Mouse (Mus musculus): ENCODE measurements at regions not wholly inside any gene's neighbourhood (a gene's known extent, or its start where the extent isn't known, plus 50 kb on each side); places are given as distances from the start of the nearest gene placed in this dataset.
"Not testable (repeated sequence)": the region's sequence is repeated elsewhere in the genome, so short reads cannot be mapped to it uniquely, and the experiment has no call there.

- no peak overlapping the region for H3K4me3 ChIP-seq (ENCODE audit: insufficient read depth, low read depth, low read length)
- DNase-seq, result no peak
- H3K4me1 ChIP-seq (ENCODE audit: control insufficient read depth, insufficient read depth, low read length), result 0 out of 2 replicates have a peak, but pooled peaks cover 4% of the 10 kb centered on the region
- TF ChIP-seq CTCF (conservative IDR thresholded peaks at IDR 0.05; ENCODE audit: insufficient read depth, insufficient read length, low read depth, low read length) (no peak), POLR2A (IDR thresholded peaks at IDR 0.05; ENCODE audit: low read depth, low read length) (no peak)
- no peaks in the 10 kb centered on the region for H3K27me3 ChIP-seq (replicated peaks; ENCODE audit: control insufficient read depth, insufficient read depth, low read length)
- H3K27ac ChIP-seq (ENCODE audit: insufficient read depth, low read depth, low read length), result no peak overlapping the region
- no peaks in the 10 kb centered on the region for H3K36me3 ChIP-seq (ENCODE audit: control insufficient read depth, insufficient read depth, low read length)
Measured at GRCm38 (mm10) chr9:32941768-32942030, 305.7 kb downstream of the Ets1 start.

- H3K4me1 ChIP-seq (ENCODE audit: control insufficient read depth, insufficient read depth, low read length), result peaks cover 2% of the 10 kb centered on the region; the same call in 1 of the 2 replicates
- no peaks in the 10 kb centered on the region for H3K36me3 ChIP-seq (ENCODE audit: control insufficient read depth, insufficient read depth, low read length)
- no peak for DNase-seq
- TF ChIP-seq POLR2A (IDR thresholded peaks at IDR 0.05; ENCODE audit: low read depth, low read length), result no peak
- TF ChIP-seq CTCF (conservative IDR thresholded peaks at IDR 0.05; ENCODE audit: insufficient read depth, insufficient read length, low read depth, low read length), result no peak
- H3K4me3 ChIP-seq (ENCODE audit: insufficient read depth, low read depth, low read length), result no peak overlapping the region
- H3K27me3 ChIP-seq (replicated peaks; ENCODE audit: control insufficient read depth, insufficient read depth, low read length), result no peaks in the 10 kb centered on the region
- 71% methylated on average over 3 of the region's 3 CpGs for WGBS
- no peak overlapping the region for H3K27ac ChIP-seq (ENCODE audit: insufficient read depth, low read depth, low read length)
Measured at GRCm38 (mm10) chr9:32947221-32947620, 311.2 kb downstream of the Ets1 start.

- Histone ChIP-seq H3K4me1 (ENCODE audit: control insufficient read depth, insufficient read depth, low read length) (peaks cover 2% of the 10 kb centered on the region; the same call in 1 of the 2 replicates), H3K36me3 (ENCODE audit: control insufficient read depth, insufficient read depth, low read length) (no peaks in the 10 kb centered on the region), H3K27ac (ENCODE audit: insufficient read depth, low read depth, low read length) (peak overlapping the region; percentile 22; the same call in 1 of the 2 replicates), H3K27me3 (replicated peaks; ENCODE audit: control insufficient read depth, insufficient read depth, low read length) (no peaks in the 10 kb centered on the region), H3K4me3 (ENCODE audit: insufficient read depth, low read depth, low read length) (no peak overlapping the region)
- 37% methylated on average over 3 of the region's 3 CpGs for WGBS
- DNase-seq, result peak; percentile 92
- no peak for TF ChIP-seq CTCF (conservative IDR thresholded peaks at IDR 0.05; ENCODE audit: insufficient read depth, insufficient read length, low read depth, low read length)
- TF ChIP-seq POLR2A (IDR thresholded peaks at IDR 0.05; ENCODE audit: low read depth, low read length), result no peak
Measured at GRCm38 (mm10) chr9:32949036-32949435, 313.0 kb downstream of the Ets1 start.

- H3K27ac ChIP-seq (ENCODE audit: insufficient read depth, low read depth, low read length), result no peak overlapping the region
- TF ChIP-seq POLR2A (IDR thresholded peaks at IDR 0.05; ENCODE audit: low read depth, low read length), result no peak
- no peak for TF ChIP-seq CTCF (conservative IDR thresholded peaks at IDR 0.05; ENCODE audit: insufficient read depth, insufficient read length, low read depth, low read length)
- no peaks in the 10 kb centered on the region for H3K27me3 ChIP-seq (replicated peaks; ENCODE audit: control insufficient read depth, insufficient read depth, low read length)
- H3K4me3 ChIP-seq (ENCODE audit: insufficient read depth, low read depth, low read length), result no peak overlapping the region
- 61% methylated on average over 3 of the region's 3 CpGs for WGBS
- no peaks in the 10 kb centered on the region for H3K4me1 ChIP-seq (ENCODE audit: control insufficient read depth, insufficient read depth, low read length)
- no peaks in the 10 kb centered on the region for H3K36me3 ChIP-seq (ENCODE audit: control insufficient read depth, insufficient read depth, low read length)
- DNase-seq, result no peak
Measured at GRCm38 (mm10) chr9:32958716-32959115, 322.7 kb downstream of the Ets1 start.

GRCm38 (mm10) chr9:32959468-32959867 lies 323.4 kb downstream of the Ets1 start:
- not testable (repeated sequence) for H3K36me3 ChIP-seq (ENCODE audit: control insufficient read depth, insufficient read depth, low read length); DNase-seq; H3K4me3 ChIP-seq (ENCODE audit: insufficient read depth, low read depth, low read length); H3K27me3 ChIP-seq (replicated peaks; ENCODE audit: control insufficient read depth, insufficient read depth, low read length); H3K27ac ChIP-seq (ENCODE audit: insufficient read depth, low read depth, low read length); H3K4me1 ChIP-seq (ENCODE audit: control insufficient read depth, insufficient read depth, low read length)

GRCm38 (mm10) chr9:32962679-32963205 lies 326.7 kb downstream of the Ets1 start:
- TF ChIP-seq CTCF (conservative IDR thresholded peaks at IDR 0.05; ENCODE audit: insufficient read depth, insufficient read length, low read depth, low read length) (no peak), POLR2A (IDR thresholded peaks at IDR 0.05; ENCODE audit: low read depth, low read length) (no peak)

GRCm38 (mm10) chr9:32968446-32968845 lies 332.4 kb downstream of the Ets1 start:
- Histone ChIP-seq H3K27me3 (replicated peaks; ENCODE audit: control insufficient read depth, insufficient read depth, low read length) (no peaks in the 10 kb centered on the region), H3K36me3 (ENCODE audit: control insufficient read depth, insufficient read depth, low read length) (no peaks in the 10 kb centered on the region), H3K4me3 (ENCODE audit: insufficient read depth, low read depth, low read length) (no peak overlapping the region), H3K27ac (ENCODE audit: insufficient read depth, low read depth, low read length) (no peak overlapping the region; the same call in 1 of the 2 replicates), H3K4me1 (ENCODE audit: control insufficient read depth, insufficient read depth, low read length) (peaks cover 3% of the 10 kb centered on the region; the same call in 1 of the 2 replicates)
- DNase-seq, result peak; percentile 55
- 10% methylated on average over 2 of the region's 2 CpGs for WGBS
- no peak for TF ChIP-seq CTCF (conservative IDR thresholded peaks at IDR 0.05; ENCODE audit: insufficient read depth, insufficient read length, low read depth, low read length)
- TF ChIP-seq POLR2A (IDR thresholded peaks at IDR 0.05; ENCODE audit: low read depth, low read length), result no peak

More at GRCm38 (mm10) chr9:32962679-32963205, 326.7 kb downstream of the Ets1 start:
- no peak overlapping the region for H3K4me3 ChIP-seq (ENCODE audit: insufficient read depth, low read depth, low read length)
- DNase-seq, result no peak
- WGBS, result 87% methylated on average over 5 of the region's 5 CpGs
- no peaks in the 10 kb centered on the region for H3K27me3 ChIP-seq (replicated peaks; ENCODE audit: control insufficient read depth, insufficient read depth, low read length)
- H3K36me3 ChIP-seq (ENCODE audit: control insufficient read depth, insufficient read depth, low read length), result no peaks in the 10 kb centered on the region
- H3K4me1 ChIP-seq (ENCODE audit: control insufficient read depth, insufficient read depth, low read length), result no peaks in the 10 kb centered on the region
- H3K27ac ChIP-seq (ENCODE audit: insufficient read depth, low read depth, low read length), result no peak overlapping the region

- WGBS, result 76% methylated on average over 5 of the region's 5 CpGs
- H3K27ac ChIP-seq (ENCODE audit: insufficient read depth, low read depth, low read length), result no peak overlapping the region
- H3K4me3 ChIP-seq (ENCODE audit: insufficient read depth, low read depth, low read length), result no peak overlapping the region
- no peak for DNase-seq
- no peaks in the 10 kb centered on the region for H3K27me3 ChIP-seq (replicated peaks; ENCODE audit: control insufficient read depth, insufficient read depth, low read length)
- TF ChIP-seq CTCF (conservative IDR thresholded peaks at IDR 0.05; ENCODE audit: insufficient read depth, insufficient read length, low read depth, low read length) (no peak), POLR2A (IDR thresholded peaks at IDR 0.05; ENCODE audit: low read depth, low read length) (no peak)
- no peaks in the 10 kb centered on the region for H3K36me3 ChIP-seq (ENCODE audit: control insufficient read depth, insufficient read depth, low read length)
- H3K4me1 ChIP-seq (ENCODE audit: control insufficient read depth, insufficient read depth, low read length), result peaks cover 3% of the 10 kb centered on the region; the same call in 1 of the 2 replicates
Measured at GRCm38 (mm10) chr9:32971421-32971820, 335.4 kb downstream of the Ets1 start.
